Mouse (Mus musculus): ENCODE measurements at regions not wholly inside any gene's neighbourhood (a gene's known extent, or its start where the extent isn't known, plus 50 kb on each side); places are given as distances from the start of the nearest gene placed in this dataset.

GRCm38 (mm10) chr16:24198291-24198690 lies 195.0 kb upstream of the Lpp start:
- TF ChIP-seq CTCF (IDR thresholded peaks at IDR 0.05; ENCODE audit: low read depth, low read length) (no peak), POLR2A (IDR thresholded peaks at IDR 0.05; ENCODE audit: insufficient read depth, low read length) (no peak), EP300 (IDR thresholded peaks at IDR 0.05; ENCODE audit: insufficient read depth, low read depth, low read length) (no peak)

All from ES-Bruce4 (cell line).